Mouse (Mus musculus) inflammation-experienced regulatory T-cells, adult 6 months (primary cell): ENCODE measurements at regions not wholly inside any gene's neighbourhood (a gene's known extent, or its start where the extent isn't known, plus 50 kb on each side); places are given as distances from the start of the nearest gene placed in this dataset.
A peak's percentile ranks its signal among the peaks of the same experiment; 100 is the strongest.

ENCODE experiments used
- ATAC-seq: one replicate; pipeline ENCODE4 v1.8.0; 2017

DNA sequence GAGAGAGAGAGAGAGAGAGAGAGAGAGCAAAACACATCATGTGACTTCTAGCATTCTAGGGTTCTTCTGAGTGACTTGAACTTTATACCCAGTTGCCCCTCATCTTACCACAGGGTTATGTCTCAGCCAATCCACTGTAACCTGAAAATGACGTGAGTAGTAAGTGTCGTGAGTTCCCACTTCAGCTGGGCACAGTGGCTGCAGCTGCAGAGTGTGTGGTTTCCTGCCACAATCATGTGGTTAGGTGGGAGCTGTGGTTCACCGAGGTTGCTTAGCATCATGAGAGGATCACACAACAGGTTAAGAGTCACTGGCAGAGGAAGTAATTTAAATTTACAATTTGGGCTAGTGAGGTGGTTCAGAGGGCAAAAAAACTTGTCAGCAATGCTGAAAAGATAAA, 253.1 kb upstream of the Xylt1 start:
- peak; percentile 89 for ATAC-seq

DNA sequence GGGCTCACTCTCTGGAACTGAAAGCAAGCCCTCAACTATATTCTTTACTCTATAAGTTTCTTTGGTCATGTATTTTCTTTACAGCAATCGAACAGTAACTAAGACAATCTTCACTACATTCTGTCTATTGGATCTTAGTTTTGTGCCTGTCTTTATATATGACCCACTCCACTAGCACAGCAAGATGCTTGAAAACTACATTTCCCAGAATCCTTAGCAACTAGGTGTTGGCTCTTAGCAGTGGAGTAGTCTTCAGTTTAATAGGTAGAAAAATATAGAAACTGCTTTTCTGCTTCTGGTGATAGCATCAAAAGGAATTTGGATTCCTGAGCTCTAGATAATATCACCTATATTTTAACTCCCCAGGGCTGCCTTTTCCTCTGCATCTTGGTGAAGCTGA, 245.9 kb upstream of the Xylt1 start:
- ATAC-seq, result no peak

DNA sequence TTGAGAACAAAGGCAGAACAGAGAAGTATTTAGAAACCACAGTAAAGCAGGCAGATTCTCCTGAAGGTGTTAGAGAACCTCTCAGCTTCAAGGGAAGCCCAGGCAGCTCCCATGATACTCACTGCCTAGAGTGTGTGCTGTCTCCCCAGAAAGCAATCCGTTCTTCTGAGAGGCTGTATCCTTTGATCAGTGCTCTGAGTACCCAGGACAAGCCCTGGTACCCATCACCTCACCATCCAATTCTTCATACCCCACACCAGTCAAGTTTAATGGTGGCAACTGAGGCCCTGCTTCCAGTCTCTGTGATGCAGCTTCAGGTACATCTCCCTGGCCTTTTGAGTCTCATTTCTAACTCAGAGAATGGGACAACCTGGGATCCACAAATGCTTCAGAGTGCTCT, 242.1 kb upstream of the Xylt1 start:
- no peak for ATAC-seq

DNA sequence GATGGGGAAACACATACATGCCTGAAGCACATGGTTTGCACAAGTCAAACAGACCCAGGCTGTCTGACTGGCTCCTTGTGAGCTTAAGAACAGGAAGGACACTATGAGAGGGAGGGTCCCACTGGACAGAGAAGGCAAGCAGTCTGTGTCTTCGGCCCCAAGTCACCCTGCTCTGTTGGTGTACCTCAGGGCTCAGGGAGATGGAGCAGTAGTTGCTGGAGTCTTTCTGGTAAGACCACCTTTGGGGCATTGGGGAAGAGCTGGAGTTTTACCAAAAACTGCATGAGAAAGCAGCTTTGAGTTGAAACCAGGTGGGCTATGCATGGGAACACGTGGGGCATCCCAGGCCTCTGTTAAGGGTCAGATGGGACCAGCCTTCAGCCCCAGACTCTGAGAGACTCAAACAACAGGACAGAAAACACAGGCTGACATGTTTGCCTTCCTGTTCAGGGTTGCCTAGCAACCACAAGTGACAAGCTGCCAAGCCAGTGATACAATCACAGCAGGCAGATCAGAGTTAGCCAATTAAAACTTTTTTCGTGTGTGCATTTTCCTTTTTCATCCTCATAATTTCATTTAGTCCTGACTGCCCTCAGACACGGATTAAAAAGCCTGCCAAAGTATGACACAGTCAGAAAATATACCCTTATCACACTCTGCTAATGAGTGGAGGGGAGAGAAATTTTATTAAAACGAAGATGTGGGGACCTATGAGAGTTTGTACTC, 241.4 kb upstream of the Xylt1 start:
- peak; percentile 89 for ATAC-seq

DNA sequence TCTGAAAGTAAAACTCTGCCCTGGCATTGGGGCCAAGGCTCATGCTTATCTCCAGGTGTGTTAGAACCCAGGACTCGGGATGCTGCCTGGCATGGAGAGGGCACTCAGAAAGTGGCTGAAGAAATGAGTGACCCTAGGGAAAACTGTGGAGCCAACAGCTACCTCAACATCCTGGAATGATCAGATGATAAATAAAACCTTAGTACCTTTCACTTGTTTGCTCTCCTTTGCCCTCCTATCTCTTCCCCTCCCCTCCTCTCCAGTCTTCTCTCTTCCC, 240.9 kb upstream of the Xylt1 start:
- no peak for ATAC-seq

DNA sequence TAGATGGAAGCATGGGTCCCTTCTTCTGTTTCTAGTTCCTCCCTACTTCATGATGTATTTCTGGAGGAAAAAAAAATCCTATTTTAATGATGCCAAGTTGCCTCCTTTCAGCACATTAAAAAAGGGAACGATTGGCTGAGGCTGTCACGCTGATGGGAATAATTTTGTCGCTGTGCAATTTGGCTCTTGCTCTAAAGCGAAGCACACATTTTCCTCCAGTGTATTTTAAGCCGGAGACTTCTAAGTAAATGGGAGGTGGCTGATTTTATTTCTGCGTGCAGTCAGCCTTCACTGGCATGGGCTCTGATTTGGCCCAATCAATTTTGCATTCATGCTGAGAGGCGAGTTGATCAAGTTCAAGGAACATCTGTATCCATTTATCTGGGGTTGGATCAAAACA, 234.0 kb upstream of the Xylt1 start:
- ATAC-seq, result no peak

DNA sequence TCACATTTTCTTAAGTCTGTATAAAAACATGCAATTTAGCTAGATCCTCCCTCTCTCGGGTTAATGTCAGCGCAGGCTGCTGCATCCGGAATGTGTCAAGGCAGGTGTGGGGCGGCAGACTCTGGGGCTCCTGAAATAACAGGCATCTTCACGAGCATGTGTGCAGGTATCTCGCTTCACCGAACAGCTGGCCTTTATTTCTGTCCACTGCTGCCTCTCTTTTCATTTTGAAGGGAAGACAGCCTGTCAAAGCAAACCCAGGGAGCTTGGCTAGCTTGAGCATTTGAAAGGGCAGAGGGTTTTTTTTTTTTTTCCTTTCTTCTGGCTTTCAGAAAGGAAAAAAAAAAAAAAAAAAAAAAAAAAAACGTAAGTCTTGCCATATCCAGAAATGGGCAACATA, 230.4 kb upstream of the Xylt1 start:
- no peak for ATAC-seq

DNA sequence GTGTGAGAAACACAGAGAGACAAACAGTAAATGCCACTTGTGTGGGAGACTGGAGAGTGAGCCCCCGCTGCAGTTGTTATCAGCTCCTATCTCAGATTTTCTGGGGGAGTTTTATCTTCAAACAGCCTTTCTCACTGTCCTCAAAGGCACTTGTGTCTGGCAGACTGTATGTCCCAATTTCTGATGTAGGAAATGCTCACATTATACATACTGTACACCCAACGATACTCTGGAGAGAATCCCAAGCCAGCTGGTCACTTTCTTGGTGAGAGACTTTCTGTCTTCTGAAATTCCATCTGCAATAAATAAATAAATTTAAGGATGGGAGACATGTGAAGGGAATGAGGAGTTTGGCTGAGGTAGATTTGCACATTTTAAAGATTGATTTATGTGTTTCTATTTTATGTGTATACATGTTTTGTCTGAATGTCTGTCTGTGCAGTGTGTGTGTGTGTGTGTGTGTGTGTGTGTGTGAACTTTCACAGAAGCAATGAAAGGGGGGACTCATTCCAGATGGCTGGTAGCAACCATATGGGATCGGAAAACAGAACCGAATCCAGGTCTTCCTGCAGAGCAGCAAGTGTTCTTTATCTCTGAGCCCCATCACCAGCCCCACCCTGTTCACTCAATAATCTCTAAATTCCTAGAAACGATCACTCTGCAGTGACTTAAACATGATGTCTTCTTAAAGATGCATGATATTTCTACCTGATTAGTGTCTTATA, 226.8 kb upstream of the Xylt1 start:
- ATAC-seq, result no peak

DNA sequence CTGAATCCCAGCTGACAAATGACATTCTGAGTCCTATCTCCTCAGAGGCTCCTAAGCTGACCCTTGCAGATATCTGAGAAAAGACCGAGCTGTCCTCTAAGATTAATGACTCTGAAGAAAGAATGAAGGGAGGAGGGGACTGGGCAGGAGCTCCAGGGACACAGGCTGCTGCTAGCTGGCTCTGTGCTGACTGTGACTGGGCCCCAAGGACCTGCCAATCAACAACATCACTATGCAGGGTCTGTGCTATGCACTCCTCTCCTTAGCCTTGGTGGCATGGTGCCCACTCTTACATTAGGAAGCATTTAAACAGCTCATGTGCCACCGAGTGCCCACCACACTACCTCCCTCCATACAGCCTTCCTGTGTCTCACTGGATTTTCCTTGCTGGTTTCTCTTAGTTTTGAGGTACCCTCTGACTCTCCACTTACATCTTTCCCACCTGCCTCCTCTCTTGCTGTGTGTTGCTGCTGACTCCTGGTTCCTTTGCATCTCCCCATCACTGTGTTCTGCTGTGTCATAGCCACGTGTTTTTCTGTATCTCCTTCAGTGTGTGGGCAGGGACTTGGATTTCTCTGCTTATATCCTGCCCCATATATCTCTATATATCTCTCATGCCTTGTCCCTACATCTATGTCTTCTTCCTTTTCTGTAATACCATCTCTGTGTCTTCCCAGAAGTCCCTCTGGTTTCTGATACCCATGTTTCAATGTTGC, 219.4 kb upstream of the Xylt1 start:
- ATAC-seq, result no peak

DNA sequence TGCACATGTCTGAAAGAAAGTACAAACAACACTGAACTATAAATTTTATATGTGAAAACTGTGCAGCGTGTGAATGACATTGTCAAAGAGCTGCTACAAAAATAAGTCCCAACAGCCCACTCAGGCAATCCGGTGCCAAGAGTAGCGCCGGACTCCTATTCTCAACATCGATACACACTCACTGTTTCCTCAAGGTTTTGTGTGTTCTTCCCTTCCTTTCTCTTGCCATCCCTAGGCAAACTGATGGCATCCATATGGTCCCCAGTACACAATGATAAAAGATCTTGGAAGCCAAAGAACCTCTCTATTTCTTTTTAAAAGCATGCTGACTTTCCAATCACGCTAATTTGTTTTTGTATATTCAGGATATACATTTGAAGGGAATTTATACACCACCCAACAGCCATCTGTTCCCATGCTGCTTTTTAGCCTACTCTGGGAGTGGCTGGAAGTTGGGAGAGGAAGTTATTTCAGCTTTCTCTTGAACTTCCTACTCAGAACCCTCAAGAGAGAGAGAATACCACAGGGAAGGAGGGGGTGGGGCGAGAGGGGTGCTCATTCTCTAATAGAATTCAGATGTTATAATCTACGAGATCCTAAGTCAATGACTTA, 205.9 kb upstream of the Xylt1 start:
- no peak for ATAC-seq

DNA sequence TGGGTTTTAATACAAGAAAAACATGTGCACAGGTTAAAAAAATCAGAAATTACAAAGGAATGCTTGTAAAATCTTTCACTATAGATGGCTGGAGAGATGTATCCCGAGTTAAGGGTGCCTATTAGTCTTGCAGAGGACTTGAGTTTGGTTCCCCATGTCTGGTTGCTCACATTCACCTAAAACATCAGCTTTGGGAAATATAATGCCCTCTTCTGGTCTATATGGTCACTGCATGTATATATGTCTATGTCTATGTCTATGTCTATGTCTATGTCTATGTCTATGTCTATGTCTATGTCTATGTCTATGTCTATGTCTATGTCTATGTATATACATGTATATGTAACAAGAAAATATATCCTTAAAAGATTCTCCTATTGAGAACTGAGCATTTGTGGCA, 196.8 kb upstream of the Xylt1 start:
- ATAC-seq, result no peak

DNA sequence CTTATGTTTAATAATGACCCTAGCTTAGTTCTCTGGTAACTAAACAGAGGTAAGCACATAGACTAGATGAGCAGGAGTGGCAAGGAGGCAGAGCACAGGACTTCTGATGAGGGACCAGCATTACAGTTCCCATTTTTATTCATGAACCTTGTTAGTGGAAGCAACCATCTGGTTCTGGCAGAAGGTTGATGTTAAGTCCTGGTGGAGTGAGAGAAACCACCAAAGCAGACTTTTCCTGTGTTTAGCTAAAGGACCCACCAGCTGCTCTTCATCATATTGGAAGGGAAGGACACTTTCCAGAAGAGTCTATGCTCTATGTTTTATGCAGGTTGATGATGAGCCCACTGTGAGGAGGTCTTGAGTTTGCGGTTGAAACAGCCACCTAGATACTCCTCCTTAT, 194.9 kb upstream of the Xylt1 start:
- no peak for ATAC-seq

DNA sequence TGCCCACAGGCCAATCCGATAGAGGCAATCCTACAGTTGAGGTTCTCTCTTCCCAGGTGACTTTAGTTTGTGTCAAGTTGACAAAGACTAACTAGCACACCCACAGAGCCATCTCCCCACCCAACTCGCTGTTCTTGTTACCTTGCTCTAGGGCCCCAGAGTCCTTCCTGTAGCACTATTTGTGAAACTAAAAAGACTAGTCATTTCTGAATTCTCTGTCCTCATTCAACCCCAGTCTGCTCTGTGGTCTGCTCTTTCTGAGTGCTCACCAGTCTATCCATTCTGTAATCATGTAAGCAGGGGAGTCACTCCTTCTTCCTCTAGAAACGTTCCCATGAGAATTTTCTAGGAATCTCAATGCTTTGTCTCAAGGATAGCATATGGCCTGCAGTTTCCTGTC, 184.2 kb upstream of the Xylt1 start:
- ATAC-seq, result no peak

DNA sequence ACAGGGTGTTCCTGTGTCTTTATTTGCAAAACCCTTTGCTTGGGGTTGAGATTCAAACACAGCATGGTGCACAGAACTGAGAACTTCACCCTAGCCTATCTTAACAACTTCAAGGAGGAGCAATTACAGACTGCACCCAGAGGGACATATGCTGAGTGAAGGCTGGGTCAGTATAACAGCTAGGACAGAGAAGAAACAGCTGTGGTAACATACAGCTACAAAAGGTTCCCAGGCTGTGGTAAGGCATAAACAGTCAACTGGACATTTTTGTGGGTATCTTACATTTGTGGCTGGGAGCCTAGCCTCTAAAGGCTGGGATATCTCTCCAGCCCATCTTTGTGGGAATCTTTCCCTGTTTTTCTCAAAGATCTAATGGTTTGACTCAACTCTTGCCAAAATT, 154.5 kb upstream of the Xylt1 start:
- no peak for ATAC-seq

DNA sequence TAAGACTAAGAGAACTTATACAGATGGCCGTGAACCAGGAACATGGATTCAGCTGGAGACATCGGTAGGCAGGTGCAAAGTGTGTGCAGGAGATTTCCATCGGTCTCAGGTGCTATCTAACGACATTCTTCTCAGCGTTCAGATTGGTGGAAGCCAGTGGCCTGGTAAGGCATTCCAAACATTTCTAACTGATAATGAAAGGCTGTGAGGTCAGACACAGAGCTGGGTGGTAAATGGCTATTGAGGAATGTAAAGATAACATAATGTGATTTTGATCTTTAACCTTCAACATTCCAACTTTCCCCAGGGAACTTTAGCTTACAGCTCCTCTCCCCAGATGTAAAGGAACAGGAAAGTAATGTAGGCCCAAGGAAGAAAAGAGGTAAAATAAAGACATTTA, 151.2 kb upstream of the Xylt1 start:
- no peak for ATAC-seq

DNA sequence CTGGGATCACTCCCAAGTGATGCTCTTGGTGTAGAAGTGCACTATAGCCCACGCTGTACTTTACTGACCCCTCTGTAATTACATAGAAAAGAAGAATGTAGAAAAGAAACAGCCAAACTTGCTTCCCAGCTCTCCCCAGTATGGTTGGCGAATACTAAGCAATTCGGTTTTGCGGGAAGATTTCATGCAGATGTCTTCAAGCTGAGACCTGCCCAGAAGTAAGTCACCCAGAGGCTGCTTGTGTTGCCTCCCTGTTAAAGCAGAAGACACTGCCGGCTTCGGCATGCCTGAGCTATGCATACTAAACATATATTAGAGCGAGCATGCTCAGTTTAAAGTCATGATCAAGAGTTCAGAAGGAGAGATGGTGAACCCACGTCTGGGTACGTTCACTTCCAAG, 124.0 kb upstream of the Xylt1 start:
- ATAC-seq, result no peak

DNA sequence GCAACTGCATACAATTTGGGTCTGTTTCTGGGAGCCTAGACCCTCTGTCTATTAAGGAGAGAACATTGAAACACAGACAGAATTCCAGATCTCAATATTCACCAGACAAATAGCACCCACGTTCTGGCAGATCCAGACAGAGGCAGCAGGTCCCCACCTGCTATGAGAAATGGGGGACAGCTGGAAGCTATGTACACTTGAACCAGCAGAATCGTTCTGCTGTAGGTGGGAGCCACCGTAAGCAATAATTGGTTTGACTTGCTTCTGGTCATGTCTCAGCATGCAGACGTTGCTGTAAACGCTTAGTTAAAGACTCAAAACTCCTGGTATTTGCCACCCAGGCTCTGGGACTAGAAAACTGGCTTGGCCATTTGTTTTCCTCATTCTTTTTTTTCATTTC, 122.2 kb upstream of the Xylt1 start:
- ATAC-seq, result no peak

DNA sequence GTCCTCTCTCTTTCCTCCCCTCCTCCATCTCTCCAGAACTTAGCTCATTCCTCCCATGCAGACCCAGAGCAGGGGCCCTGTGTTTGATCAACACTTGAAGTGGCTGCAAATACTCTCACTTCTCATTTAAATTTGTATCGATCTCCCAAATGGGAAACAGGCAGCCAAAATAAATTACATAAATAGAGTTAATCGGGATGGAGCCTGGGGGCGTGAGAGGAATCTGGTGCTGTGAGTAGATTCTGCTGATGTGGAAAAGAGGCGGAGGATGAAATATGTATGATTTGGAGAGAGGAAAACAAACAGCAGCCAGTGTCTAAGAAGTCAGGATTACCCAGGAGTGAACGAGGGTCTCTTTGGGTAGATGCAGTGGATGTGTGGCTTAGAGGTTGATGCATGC, 121.6 kb upstream of the Xylt1 start:
- no peak for ATAC-seq

DNA sequence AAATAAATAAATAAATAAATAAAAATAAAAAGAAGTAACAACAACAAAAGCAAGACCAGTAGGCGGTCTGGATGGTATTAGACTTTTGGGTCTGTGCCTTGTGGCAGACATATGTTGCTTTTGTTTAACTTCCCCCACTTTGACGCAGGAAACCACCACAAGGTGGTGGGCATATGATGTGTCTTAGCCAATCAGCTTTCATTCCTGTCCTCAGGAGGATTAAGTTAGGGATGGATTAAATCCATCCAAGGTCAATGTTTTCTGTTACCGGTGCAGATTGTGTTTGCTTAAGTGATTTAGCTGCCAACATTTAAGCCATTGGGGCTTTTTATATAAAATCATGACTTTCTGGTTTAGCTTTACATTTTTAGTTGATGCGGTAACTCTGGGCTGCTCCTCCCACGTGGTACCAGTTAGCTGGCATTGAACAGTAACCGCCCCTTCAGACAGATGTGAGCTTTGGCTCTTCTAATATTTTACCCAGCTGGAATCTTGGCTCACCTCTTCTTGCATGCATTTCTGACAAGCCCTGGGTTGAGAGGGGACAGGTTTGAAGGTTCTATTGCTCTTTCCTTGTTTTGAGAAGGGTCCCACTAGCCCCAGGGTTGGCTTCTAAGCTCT, 121.0 kb upstream of the Xylt1 start:
- no peak for ATAC-seq

DNA sequence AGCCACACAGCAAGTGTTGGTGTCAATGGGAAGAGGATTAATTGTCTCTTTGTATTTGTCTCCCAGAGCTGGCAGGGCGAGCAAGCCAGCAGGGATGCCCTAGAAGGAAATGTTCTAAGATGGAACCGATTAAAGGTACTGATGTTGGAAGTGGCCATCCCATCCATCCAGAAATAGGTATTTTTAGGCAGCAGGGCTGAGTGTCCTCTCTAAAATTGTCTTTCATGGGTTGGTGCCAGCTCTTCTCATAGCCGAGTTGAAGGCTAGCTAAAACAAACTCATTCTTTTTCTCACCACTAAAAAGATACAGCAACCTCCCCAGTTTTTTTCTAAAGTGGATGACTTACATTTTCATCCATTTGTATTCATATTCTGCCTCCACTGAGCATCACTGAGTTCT, 120.2 kb upstream of the Xylt1 start:
- ATAC-seq, result no peak

DNA sequence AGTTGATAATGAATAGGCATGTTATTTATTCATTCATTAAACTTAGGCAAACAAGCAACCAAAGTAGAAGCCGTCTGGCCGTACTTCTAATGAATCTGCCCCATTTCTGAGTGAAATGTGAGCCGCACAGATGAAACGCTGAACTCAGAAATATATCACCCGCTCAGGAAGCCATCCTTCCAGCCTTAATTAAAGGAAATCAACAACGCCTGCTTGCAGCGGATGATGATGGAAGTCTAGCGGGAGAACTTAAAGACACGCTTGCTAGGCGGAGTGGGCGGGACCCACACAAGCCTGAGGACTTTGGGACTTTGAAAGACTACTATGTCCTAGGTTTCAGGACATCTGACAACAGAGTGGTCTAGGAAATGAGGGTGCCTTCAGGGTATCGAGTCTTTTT, 117.7 kb upstream of the Xylt1 start:
- ATAC-seq, result no peak

DNA sequence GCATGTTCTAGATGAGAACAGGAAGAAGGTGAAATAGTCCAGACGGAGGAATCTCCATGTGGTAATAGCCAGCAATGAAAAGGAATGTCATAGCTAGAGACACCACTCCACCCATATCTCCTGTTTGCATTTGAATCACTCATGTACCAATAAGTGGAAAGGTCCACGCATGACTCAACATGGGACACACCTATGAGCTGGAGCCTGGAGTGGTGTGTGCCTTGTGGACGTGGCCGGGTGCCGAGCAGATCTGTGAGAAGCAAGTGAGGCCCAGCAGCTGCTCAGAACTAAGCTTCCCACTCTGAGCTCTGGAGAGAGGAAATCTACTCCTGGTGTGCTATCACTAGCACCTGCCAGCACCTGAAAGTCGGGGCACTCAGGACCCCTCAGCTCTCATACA, 116.4 kb upstream of the Xylt1 start:
- no peak for ATAC-seq

DNA sequence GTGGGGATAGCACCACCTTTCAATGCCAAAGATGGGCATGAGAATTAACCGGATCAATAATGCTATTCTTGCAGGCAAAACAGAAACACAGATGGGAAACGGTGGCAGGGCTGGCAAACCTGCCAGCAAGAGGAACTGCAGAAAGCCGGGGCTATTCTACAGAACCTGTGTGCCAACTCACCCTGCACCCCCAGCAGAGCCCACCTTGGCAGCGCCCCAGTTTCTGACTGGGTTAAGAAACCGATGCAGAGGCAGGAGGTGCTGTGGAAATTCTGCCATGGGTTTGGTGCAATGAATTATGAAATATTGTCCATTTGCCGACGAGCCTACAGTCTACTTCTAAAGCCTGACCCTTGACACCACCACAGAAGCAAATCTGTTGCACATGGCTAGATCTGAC, 112.7 kb upstream of the Xylt1 start:
- no peak for ATAC-seq
